Mouse (Mus musculus) heart, postnatal 0 days (tissue): Measurements from ENCODE around the gene Myd88.

Source experiments
- CTCF ChIP-seq: IDR thresholded peaks from 2 replicates; pipeline ENCODE4 v1.5.1; 2016; ENCODE audit warnings: antibody characterized with exemption, control low read depth, low read depth
- EP300 ChIP-seq: IDR thresholded peaks from 2 replicates; pipeline ENCODE4 v1.6.1; 2016; ENCODE audit warnings: antibody characterized with exemption, low read depth

- TF ChIP-seq CTCF (no peak), EP300 (no peak)
Observed at GRCm38 (mm10) chr9:119361416-119361815, 20.2 kb upstream of the Myd88 start.
